Mouse (Mus musculus): ENCODE results near the gene Cavin2. TPM values are rescaled to one million over a fixed set of nuclear protein-coding genes. Genes with fewer than 3 reads are reported as not detected.

Cavin2 gene
- polyA plus RNA-seq, 1 experiment from 2014 or later: 23.5 TPM

GRCm38 (mm10) chr1:51271845-51272244 is 17.1 kb upstream of the Cavin2 start:
- Histone ChIP-seq H3K27me3 (no peaks in the 10 kb centered on the region), H3K4me1 (replicated peaks) (no peaks in the 10 kb centered on the region), H3K9ac (no peak overlapping the region), H3K9me3 (replicated peaks) (no peaks in the 10 kb centered on the region), H3K27ac (no peak overlapping the region), H3K4me2 (no peak overlapping the region), H3K36me3 (no peaks in the 10 kb centered on the region), H3K4me3 (replicated peaks) (no peak overlapping the region)
- 54% methylated on average over 4 of the region's 4 CpGs for WGBS (ENCODE audit: insufficient replicate concordance)
- DNase-seq (no peak), ATAC-seq (ENCODE audit: low read depth) (no peak)

- H3K9me3 ChIP-seq (replicated peaks): no peaks in the 10 kb centered on the region
- H3K4me3 ChIP-seq (replicated peaks): no peak overlapping the region
- ATAC-seq (ENCODE audit: low read depth) (no peak), DNase-seq (no peak)
- H3K4me2 ChIP-seq: no peak overlapping the region
- no peak overlapping the region for H3K9ac ChIP-seq
- WGBS (ENCODE audit: insufficient replicate concordance): 67% methylated on average over 4 of the region's 4 CpGs
- H3K27me3 ChIP-seq: no peaks in the 10 kb centered on the region
- no peaks in the 10 kb centered on the region for H3K36me3 ChIP-seq
- no peak overlapping the region for H3K27ac ChIP-seq
- no peaks in the 10 kb centered on the region for H3K4me1 ChIP-seq (replicated peaks)
Measured at GRCm38 (mm10) chr1:51272583-51273201, 16.2 kb upstream of the Cavin2 start.

GRCm38 (mm10) chr1:51277879-51278567 is 10.9 kb upstream of the Cavin2 start:
- Histone ChIP-seq H3K4me3 (replicated peaks) (no peak overlapping the region), H3K27ac (no peak overlapping the region), H3K36me3 (no peaks in the 10 kb centered on the region), H3K9me3 (replicated peaks) (no peaks in the 10 kb centered on the region), H3K27me3 (no peaks in the 10 kb centered on the region), H3K4me1 (replicated peaks) (no peaks in the 10 kb centered on the region), H3K9ac (no peak overlapping the region), H3K4me2 (no peak overlapping the region)
- no peak for ATAC-seq (ENCODE audit: low read depth)
- DNase-seq: no peak
- WGBS (ENCODE audit: insufficient replicate concordance): 41% methylated on average over 2 of the region's 2 CpGs

- H3K4me3 ChIP-seq (replicated peaks): no peak overlapping the region
- DNase-seq: no peak
- H3K4me1 ChIP-seq (replicated peaks): no peaks in the 10 kb centered on the region
- H3K9ac ChIP-seq: no peak overlapping the region
- no peaks in the 10 kb centered on the region for H3K27me3 ChIP-seq
- H3K36me3 ChIP-seq: no peaks in the 10 kb centered on the region
- H3K4me2 ChIP-seq: 0 out of 2 replicates have a peak overlapping the region, but pooled peaks have one; percentile 43
- no peak overlapping the region for H3K27ac ChIP-seq
- H3K9me3 ChIP-seq (replicated peaks): no peaks in the 10 kb centered on the region
- no peak for ATAC-seq (ENCODE audit: low read depth)
- 58% methylated on average over 3 of the region's 3 CpGs for WGBS (ENCODE audit: insufficient replicate concordance)
Measured at GRCm38 (mm10) chr1:51288201-51288600, 725 bp upstream of the Cavin2 start.

- 76% methylated on average over 17 of the region's 17 CpGs for WGBS (ENCODE audit: insufficient replicate concordance)
- no peaks in the 10 kb centered on the region for H3K9me3 ChIP-seq (replicated peaks)
- peak overlapping the region; percentile 43 for H3K4me2 ChIP-seq
- no peaks in the 10 kb centered on the region for H3K36me3 ChIP-seq
- H3K4me3 ChIP-seq (replicated peaks): peak overlapping the region; percentile 44
- DNase-seq (no peak), ATAC-seq (ENCODE audit: low read depth) (peak; percentile 29; the same call in 1 of the 2 replicates)
- peak overlapping the region; percentile 51 for H3K9ac ChIP-seq
- H3K27me3 ChIP-seq: no peaks in the 10 kb centered on the region
- peak overlapping the region; percentile 73 for H3K27ac ChIP-seq
- H3K4me1 ChIP-seq (replicated peaks): no peaks in the 10 kb centered on the region
Measured at GRCm38 (mm10) chr1:51289620-51290445, 907 bp downstream of the Cavin2 start.

GRCm38 (mm10) chr1:51290634-51291033 is 1.7 kb downstream of the Cavin2 start:
- ATAC-seq (ENCODE audit: low read depth) (no peak), DNase-seq (no peak)
- H3K9me3 ChIP-seq (replicated peaks): no peaks in the 10 kb centered on the region
- 59% methylated on average over 4 of the region's 4 CpGs for WGBS (ENCODE audit: insufficient replicate concordance)
- H3K27me3 ChIP-seq: no peaks in the 10 kb centered on the region
- no peaks in the 10 kb centered on the region for H3K4me1 ChIP-seq (replicated peaks)
- H3K36me3 ChIP-seq: no peaks in the 10 kb centered on the region
- no peak overlapping the region; the same call in 1 of the 2 replicates for H3K9ac ChIP-seq
- no peak overlapping the region for H3K27ac ChIP-seq
- peak overlapping the region; percentile 36 for H3K4me2 ChIP-seq
- peak overlapping the region; percentile 44 for H3K4me3 ChIP-seq (replicated peaks)

- Histone ChIP-seq H3K36me3 (no peaks in the 10 kb centered on the region), H3K9me3 (replicated peaks) (no peaks in the 10 kb centered on the region), H3K4me3 (replicated peaks) (no peak overlapping the region), H3K27ac (no peak overlapping the region), H3K4me2 (peak overlapping the region; percentile 1), H3K9ac (no peak overlapping the region), H3K27me3 (no peaks in the 10 kb centered on the region), H3K4me1 (replicated peaks) (no peaks in the 10 kb centered on the region)
- no peak for ATAC-seq (ENCODE audit: low read depth)
- no peak for DNase-seq
- 61% methylated on average over 4 of the region's 4 CpGs for WGBS (ENCODE audit: insufficient replicate concordance)
Measured at GRCm38 (mm10) chr1:51292348-51292747, 3.4 kb downstream of the Cavin2 start.

- no peak for DNase-seq
- Histone ChIP-seq H3K36me3 (no peaks in the 10 kb centered on the region), H3K27ac (peak overlapping the region; percentile 47; the same call in 1 of the 2 replicates), H3K4me2 (no peak overlapping the region), H3K9ac (no peak overlapping the region), H3K9me3 (replicated peaks) (no peaks in the 10 kb centered on the region), H3K27me3 (no peaks in the 10 kb centered on the region), H3K4me3 (replicated peaks) (no peak overlapping the region), H3K4me1 (replicated peaks) (no peaks in the 10 kb centered on the region)
- ATAC-seq (ENCODE audit: low read depth): peak; percentile 68
- WGBS (ENCODE audit: insufficient replicate concordance): 36% methylated on average over 11 of the region's 11 CpGs
Measured at GRCm38 (mm10) chr1:51300295-51300930, 11.5 kb downstream of the Cavin2 start.

- Histone ChIP-seq H3K9me3 (replicated peaks) (no peaks in the 10 kb centered on the region), H3K27ac (no peak overlapping the region), H3K36me3 (no peaks in the 10 kb centered on the region), H3K4me1 (replicated peaks) (no peaks in the 10 kb centered on the region), H3K4me3 (replicated peaks) (no peak overlapping the region), H3K9ac (no peak overlapping the region), H3K4me2 (no peak overlapping the region), H3K27me3 (no peaks in the 10 kb centered on the region)
- DNase-seq (no peak), ATAC-seq (ENCODE audit: low read depth) (no peak)
- 58% methylated on average over 3 of the region's 3 CpGs for whole genome bisulfite sequencing (ENCODE audit: insufficient replicate concordance)
Measured at GRCm38 (mm10) chr1:51307056-51307455, 18.1 kb downstream of the Cavin2 start.

GRCm38 (mm10) chr1:51315476-51315875 is 26.6 kb downstream of the Cavin2 start:
- no peak overlapping the region for H3K4me2 ChIP-seq
- H3K9ac ChIP-seq: no peak overlapping the region
- 42% methylated on average over 2 of the region's 2 CpGs for WGBS (ENCODE audit: insufficient replicate concordance)
- DNase-seq (no peak), ATAC-seq (ENCODE audit: low read depth) (no peak)
- H3K27ac ChIP-seq: no peak overlapping the region
- no peaks in the 10 kb centered on the region for H3K9me3 ChIP-seq (replicated peaks)
- H3K27me3 ChIP-seq: no peaks in the 10 kb centered on the region
- H3K4me1 ChIP-seq (replicated peaks): no peaks in the 10 kb centered on the region
- no peak overlapping the region for H3K4me3 ChIP-seq (replicated peaks)
- no peaks in the 10 kb centered on the region for H3K36me3 ChIP-seq

GRCm38 (mm10) chr1:51323506-51323905 is 34.6 kb downstream of the Cavin2 start:
- ATAC-seq (ENCODE audit: low read depth): no peak
- Histone ChIP-seq H3K27ac (no peak overlapping the region), H3K9ac (no peak overlapping the region), H3K27me3 (no peaks in the 10 kb centered on the region), H3K36me3 (no peaks in the 10 kb centered on the region), H3K9me3 (replicated peaks) (no peaks in the 10 kb centered on the region), H3K4me1 (replicated peaks) (no peaks in the 10 kb centered on the region), H3K4me3 (replicated peaks) (no peak overlapping the region), H3K4me2 (no peak overlapping the region)
- 55% methylated on average over 6 of the region's 6 CpGs for WGBS (ENCODE audit: insufficient replicate concordance)
- DNase-seq: no peak
